Mouse (Mus musculus) layer of hippocampus, adult 2 months (tissue): ENCODE measurements at regions not wholly inside any gene's neighbourhood (a gene's known extent, or its start where the extent isn't known, plus 50 kb on each side); places are given as distances from the start of the nearest gene placed in this dataset.
"Not testable (repeated sequence)": the region's sequence is repeated elsewhere in the genome, so short reads cannot be mapped to it uniquely, and the experiment has no call there.

ENCODE experiments used
- DNase-seq, 2 experiments: peaks; one replicate each; pipeline ENCODE4 v3.0.0; 2022; ENCODE audit warnings: low spot score in 2 of 2
- H3K27ac ChIP-seq: fragments of 200-600 bp; 2 replicates; pipeline ENCODE4 v1.8.1; 2022
- H3K4me3 ChIP-seq: fragments of 200-600 bp; 2 replicates; pipeline ENCODE4 v1.8.1; 2022; ENCODE audit warnings: mild to moderate bottlenecking
- CTCF ChIP-seq: fragments of 200-600 bp; conservative IDR thresholded peaks from 2 replicates; pipeline ENCODE4 v1.8.1; 2022; ENCODE audit warnings: antibody characterized with exemption, mild to moderate bottlenecking, moderate library complexity

DNA sequence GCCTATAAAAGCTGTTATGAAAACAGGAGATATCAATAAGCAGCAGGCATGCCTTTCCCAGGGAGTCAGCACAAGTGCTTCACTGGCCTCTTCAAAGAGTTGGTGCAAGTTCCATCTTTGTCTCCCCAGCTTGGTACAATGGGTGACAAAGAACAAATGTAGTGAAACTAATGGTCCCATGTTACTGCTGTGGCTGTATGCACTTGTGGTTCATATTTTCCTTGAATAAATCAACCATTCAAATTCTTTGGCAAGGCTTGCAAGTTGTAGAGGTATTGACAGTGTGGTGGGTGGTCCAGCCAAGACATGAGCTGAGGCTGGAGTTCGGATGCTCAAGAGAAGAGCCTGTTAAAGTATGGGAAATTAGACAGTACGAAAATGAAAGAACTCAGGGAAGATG is 103.5 kb downstream of the A730009L09Rik start:
- no peak for TF ChIP-seq CTCF
- H3K4me3 ChIP-seq = no peak overlapping the region
- H3K27ac ChIP-seq = no peak overlapping the region
- no peak for DNase-seq

DNA sequence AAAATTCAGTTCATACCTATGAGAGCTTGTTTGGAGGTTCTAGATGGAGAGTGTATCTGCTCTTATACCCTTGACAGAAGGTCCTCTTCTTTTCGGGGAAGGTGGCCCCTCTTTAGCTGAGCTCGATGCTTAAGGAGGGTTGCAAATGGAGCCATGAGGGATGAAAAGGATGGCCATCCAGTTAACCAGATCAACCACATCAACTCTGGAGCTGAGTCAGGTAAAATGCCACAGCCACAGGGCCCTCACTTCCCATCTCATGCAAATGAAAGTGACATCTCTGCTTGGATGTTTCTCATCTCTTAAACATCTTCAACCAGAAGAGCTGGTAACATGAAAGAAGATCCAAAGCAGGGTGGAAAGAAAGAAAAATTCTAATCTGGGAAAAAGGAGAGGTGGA is 105.0 kb downstream of the A730009L09Rik start:
- no peak for TF ChIP-seq CTCF

DNA sequence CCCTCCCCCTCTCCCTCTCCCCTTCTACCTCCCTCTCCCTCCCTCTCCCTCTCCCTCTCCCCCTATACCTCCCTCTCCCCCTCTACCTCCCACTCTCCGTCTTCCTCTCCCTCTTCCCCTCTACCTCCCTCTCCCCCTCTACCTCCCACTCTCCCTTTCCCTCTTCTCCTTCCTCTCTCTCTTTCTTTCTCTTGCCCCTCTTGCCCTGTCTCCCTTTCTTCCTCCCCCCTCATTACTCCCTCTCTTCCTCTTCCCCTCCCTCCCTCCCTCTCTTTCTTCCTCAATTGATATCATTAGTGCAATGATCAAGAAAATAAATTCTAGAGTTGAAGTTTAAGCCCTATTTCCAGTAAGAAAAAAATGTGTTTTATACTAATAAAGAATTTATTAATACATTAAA is 105.9 kb downstream of the A730009L09Rik start:
- no peak overlapping the region for H3K27ac ChIP-seq
- TF ChIP-seq CTCF = no peak
- peak overlapping the region; percentile 57 for H3K4me3 ChIP-seq
- no peak for DNase-seq

More for the DNA sequence above, 105.0 kb downstream of the A730009L09Rik start:
- Histone ChIP-seq H3K27ac (no peak overlapping the region), H3K4me3 (no peak overlapping the region)
- no peak for DNase-seq

DNA sequence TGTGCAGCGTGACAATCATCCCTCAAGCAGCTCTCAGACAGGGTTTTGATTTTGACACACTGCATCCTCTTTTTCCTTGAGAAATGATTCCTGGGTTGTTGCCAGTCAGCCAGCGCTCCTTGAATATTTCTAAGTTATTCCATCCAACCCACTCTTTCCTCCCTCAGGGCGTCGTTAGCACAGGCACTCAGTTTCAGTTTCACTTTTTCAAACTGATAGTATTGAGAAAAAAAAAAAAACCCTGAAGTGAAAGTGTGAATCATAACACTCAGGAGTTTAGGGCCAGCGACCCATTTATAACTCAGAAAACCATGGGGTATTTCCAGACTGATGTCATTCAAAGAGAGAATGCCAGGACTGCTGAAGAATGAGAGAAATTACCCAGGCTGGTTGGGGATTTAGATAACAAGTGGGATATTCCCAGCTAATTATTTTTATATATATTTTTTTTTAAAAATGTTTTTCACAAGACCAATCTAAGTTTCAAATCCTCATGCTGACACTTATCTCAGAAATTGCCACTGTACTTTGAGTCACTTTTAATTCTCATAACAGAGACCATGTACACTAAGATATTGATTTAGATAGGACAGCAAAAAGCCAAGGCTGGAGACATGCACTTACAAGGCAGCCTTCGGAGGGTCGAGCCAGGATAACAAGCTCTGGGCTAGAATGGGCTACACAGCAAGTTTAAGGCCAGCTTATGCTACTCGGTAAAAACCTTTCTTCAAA is 106.5 kb downstream of the A730009L09Rik start:
- H3K27ac ChIP-seq = no peak overlapping the region
- no peak for TF ChIP-seq CTCF
- DNase-seq = peak in 1 of 2 experiments; percentile 14
- peak overlapping the region; percentile 57 for H3K4me3 ChIP-seq

DNA sequence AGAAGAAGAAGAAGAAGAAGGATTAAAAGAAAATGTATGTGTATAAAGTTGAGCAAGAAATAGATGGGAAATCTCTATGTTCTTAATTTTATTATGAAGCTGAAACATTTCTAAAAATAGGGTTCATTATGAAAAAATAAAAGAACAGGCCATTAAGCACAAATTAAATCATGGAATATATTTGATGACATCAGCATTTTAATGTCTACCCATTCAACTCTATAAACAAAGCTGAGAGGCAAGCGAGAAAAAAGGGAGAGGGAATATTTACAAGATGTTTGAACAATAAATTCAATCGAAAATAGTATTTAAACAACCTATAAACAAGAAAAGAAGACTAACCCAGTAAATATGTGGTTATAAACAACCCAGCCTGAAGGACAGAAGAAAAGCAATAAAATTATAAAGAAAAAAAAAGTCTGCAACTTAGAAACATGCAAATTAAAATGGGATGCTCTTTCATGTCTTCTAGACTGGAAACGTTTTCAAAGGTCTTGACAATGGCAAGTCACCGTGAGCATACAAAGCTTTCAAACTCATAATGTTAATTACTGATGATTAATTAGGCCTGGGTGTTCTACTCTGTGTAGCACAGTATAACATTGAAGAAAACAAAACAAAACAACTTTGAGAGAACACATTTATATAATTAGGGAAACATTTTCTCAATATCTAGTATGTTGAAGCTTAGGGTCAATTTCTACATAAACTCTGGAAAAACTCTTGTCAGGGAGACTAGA is 108.6 kb downstream of the A730009L09Rik start:
- Histone ChIP-seq H3K4me3 (no peak overlapping the region), H3K27ac (no peak overlapping the region)
- TF ChIP-seq CTCF = no peak
- DNase-seq = no peak

DNA sequence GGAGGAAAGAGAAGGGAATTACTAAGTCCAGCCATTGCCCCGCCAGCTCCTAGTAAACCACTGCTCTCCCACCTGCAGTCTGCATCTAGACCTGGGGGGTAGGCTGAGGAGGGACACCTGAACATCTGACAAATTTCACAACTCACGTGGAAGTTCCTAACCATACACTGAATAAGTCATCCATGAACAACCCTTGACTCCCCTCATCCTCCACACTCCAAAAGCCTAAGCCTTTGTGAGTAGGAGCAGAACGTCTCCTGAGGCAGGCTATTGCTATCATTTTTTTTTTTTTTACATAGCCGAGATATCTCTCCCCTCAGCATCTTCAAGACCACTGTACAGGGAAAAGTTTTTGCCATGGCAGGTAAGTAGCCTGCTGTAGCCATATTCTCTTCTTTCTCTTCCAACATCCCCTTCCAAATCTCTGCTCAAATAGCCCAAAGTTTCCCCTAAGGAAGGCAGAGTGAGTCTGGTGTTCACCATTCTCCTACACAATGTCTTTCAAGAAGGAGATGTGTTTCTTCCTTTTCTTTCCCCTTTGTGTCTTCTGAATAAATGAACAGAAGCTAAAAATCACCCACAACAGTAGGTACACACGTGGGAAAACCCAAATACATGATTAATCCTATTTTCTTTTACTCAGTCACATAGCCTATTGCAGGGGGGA is 109.7 kb downstream of the A730009L09Rik start:
- TF ChIP-seq CTCF = no peak
- no peak for DNase-seq
- no peak overlapping the region for H3K27ac ChIP-seq
- H3K4me3 ChIP-seq = no peak overlapping the region

DNA sequence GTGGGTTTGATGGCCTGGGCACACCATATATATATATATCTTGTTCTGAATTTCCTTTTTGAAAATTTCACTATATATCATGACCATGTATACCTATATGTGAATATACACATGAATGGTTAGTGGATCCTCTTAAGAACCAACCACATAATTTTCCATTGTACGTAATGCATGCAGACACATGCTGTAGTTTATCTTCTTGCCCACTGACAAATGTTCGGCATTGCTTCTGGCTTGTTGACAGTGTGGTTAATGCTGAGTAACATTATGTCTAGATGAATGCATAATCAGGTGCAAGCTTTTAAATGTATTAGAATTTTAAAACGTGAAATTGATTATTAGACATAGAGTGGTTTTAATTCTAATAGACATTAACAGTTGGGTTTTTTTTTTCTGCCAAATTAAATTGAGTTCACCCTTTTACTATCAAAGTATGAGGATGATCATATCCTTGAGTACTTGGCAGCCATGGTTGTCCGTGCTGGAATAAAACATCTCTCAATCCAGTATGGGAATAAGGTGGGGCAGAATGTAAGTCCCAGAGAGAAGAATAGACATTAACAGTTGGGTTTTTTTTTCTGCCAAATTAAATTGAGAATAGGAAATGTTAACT is 110.3 kb downstream of the A730009L09Rik start:
- DNase-seq = no peak
- H3K27ac ChIP-seq = no peak overlapping the region
- TF ChIP-seq CTCF = no peak
- no peak overlapping the region for H3K4me3 ChIP-seq

DNA sequence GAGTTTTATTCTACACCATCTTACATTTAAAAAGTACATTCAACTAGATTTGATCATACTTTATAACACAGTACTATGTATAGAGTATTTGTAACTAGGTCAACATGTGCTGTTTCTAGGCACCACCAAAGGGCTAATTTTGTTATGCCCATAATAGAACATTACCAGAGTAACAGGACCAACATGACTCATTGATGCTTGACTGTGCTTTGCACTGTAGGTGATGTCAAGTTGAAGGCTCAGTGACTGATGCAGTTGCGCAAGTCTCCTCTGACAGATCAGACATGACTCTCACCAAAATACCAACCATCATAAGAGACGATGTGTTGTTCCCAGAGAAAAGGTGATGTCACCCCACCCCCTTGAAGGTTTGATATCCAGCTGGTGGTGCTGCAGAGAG is 108.5 kb downstream of the Mrpl39 start:
- no peak for DNase-seq
- H3K4me3 ChIP-seq = no peak overlapping the region
- TF ChIP-seq CTCF = no peak
- H3K27ac ChIP-seq = no peak overlapping the region

DNA sequence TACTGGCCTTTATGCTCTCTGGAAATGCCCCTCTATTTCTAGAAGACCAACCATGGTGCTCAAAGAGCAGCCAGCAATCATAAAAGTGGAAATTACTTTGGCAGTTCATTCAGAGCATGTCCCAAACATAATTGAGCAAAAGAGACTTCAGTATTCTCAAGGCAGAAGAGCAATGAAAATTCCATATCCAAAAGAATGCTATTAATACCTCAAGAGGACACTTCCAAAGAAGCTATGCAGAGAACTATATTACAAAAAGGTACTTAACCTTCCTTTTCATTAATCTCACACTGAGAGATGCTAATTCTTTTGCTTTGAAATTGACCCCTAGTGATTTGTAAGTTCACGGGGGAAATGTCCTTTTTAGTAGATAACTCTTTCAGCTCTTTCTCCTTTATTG is 105.7 kb downstream of the Mrpl39 start:
- TF ChIP-seq CTCF = no peak
- H3K27ac ChIP-seq = no peak overlapping the region
- no peak overlapping the region for H3K4me3 ChIP-seq
- no peak for DNase-seq

DNA sequence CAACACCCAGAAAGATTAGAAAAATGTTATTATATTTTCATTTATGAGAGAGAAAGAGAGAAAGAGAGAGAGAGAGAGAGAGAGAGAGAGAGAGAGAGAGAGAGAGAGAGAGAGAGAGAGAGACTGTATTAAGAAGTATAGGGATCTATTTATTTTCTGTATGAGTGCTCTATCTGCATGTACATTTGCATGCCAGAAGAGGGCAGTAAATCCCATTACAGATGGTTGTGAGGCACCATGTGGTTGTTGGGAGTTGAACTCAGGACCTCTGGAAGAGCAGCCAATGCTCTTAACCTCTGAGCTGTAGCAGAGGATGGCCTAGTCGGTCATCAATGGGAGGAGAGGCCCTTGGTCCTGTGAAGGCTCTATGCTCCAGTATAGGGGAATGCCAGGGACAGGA is 91.1 kb downstream of the Mrpl39 start:
- H3K4me3 ChIP-seq, H3K27ac ChIP-seq: not testable (repeated sequence)
- TF ChIP-seq CTCF = peak; percentile 12

DNA sequence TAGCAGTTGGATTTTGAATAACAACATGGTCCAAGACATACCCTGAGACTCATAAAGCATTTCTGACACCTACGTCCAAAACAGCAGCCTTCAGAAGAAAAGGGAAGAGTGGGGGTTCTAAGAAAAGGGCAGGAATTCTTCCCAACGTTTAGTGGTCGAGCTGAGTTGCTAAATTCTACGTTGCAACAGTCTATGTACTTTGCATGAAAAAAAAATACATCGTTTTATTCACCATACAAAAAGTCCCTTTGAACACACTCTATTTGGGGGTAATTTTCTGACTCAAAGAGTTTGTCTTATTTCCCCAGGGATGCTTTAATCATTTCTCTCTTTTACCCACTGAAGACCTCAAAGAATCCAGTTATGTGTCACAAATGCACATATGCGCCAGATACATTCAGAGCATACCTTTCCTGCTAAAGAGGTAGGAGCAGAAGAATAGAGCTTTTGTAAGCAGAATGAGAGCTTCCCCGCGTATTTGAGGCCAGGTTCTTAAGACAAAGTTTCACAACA is 89.3 kb downstream of the Mrpl39 start:
- no peak overlapping the region for H3K4me3 ChIP-seq
- DNase-seq = no peak
- no peak overlapping the region for H3K27ac ChIP-seq
- no peak for TF ChIP-seq CTCF

More for the DNA sequence above, 91.1 kb downstream of the Mrpl39 start:
- DNase-seq = not testable (repeated sequence)

DNA sequence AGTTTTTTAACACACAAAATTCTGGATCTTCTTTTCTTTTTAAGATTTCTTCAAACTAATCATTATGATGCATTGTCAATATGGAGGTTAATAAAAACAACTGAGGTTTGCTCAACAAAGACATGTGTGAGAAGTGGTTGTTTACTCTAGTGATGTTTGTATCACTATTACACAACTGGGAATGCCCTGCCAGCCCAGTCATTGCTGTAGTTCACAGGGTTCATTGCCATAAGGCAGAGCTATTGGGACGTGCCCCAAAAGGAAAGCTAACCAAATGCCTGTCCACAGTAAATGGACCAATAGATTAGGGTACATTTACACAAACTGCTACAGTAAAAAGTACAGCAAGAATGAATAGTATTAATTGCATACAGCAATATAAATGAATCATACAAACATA is 84.9 kb downstream of the Mrpl39 start:
- TF ChIP-seq CTCF = no peak
- Histone ChIP-seq H3K4me3 (no peak overlapping the region), H3K27ac (no peak overlapping the region)

DNA sequence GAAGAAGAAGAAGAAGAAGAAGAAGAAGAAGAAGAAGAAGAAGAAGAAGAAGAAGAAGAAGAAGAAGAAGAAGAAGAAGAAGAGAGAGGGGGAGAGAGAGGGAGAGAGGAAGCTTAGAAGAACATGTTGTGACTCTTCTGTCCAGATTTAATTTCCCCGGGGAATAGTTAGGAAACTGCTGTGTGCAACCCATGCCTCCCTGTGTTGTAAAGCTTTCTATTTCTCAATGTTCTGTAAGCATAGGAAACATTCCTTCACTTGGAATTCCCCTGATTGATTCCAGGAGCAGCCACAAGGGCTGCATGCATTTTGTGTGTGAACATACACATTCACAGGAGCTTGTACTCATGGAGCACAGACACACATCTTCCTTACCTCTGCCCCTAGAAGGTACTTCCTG is 81.7 kb downstream of the Mrpl39 start:
- no peak overlapping the region for H3K4me3 ChIP-seq
- no peak for TF ChIP-seq CTCF
- H3K27ac ChIP-seq = no peak overlapping the region
- DNase-seq = no peak

More for the DNA sequence above, 84.9 kb downstream of the Mrpl39 start:
- no peak for DNase-seq
